Mouse (Mus musculus): ENCODE measurements at regions not wholly inside any gene's neighbourhood (a gene's known extent, or its start where the extent isn't known, plus 50 kb on each side); places are given as distances from the start of the nearest gene placed in this dataset.

DNA sequence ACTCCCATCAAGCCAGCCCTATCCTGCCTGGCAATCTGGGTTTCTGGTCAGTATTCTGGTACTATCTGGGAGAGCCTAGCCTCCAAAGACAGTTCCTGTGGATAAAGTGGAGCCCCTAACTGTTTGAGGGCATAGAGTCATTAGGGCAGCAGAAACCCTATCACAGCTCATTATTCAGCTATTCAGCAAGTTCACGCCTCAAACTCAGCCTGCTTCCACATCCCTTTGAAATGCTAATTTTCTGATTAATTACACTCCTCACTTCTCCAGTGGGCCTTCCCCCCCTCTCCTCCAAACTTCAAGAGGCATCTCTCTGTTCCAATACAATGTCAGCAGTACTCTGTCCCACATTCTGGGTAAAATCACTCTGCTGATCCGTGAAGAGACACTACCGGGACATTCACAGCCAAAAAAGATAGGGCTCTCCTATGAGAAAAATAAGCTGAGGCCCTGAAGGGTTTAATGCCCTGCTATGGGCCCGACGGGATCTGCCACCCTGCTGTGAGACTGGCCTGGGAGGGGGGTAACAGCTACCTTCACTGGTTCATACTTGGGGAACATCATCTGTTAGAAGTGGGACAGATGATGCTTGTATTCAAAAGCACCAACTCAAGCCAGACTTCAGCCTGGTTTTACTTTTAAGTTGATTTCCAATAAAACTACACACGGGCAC, 220.0 kb upstream of the Zdhhc25 start:
- TF ChIP-seq POLR2A (IDR thresholded peaks at IDR 0.05; ENCODE audit: borderline replicate concordance, extremely low read depth, low read depth, low read length) (no peak), CTCF (IDR thresholded peaks at IDR 0.05; ENCODE audit: insufficient read depth, low read length) (no peak)
